Mouse (Mus musculus) megakaryocyte, embryonic 14.5 days (primary cell): ENCODE data around the gene 4933430I17Rik.

Experiments
- FLI1 ChIP-seq: IDR thresholded peaks from 2 replicates; pipeline ENCODE4 v1.6.1; 2012; ENCODE audit warnings: low read length, inconsistent platforms, mixed read lengths
- GATA1 ChIP-seq: IDR thresholded peaks from 3 replicates; pipeline ENCODE4 v1.6.1; 2012; ENCODE audit warnings: mixed read lengths, low read length, inconsistent platforms, borderline replicate concordance

GRCm38 (mm10) chr4:62515490-62515889, 9.7 kb upstream of the 4933430I17Rik start:
- TF ChIP-seq GATA1 (no peak; the same call in 2 of the 3 replicates), FLI1 (no peak)
